Mouse (Mus musculus): ENCODE measurements around the gene Sugp1. TPM values are rescaled to one million over a fixed set of nuclear protein-coding genes. Genes with fewer than 3 reads are reported as not detected.
"Not testable (repeated sequence)": the region's sequence is repeated elsewhere in the genome, so short reads cannot be mapped to it uniquely, and the experiment has no call there.

The Sugp1 gene
- polyA plus RNA-seq, 1 experiment = 37.3 TPM

- no peak overlapping the region for H3K4me3 ChIP-seq (ENCODE audit: low read depth, low read length)
- no peak overlapping the region for H3K9ac ChIP-seq (ENCODE audit: low read depth, poor library complexity, severe bottlenecking)
- no peaks in the 10 kb centered on the region for H3K27me3 ChIP-seq (ENCODE audit: control insufficient read depth, insufficient read depth, low read length, poor library complexity, severe bottlenecking)
- TF ChIP-seq CTCF (IDR thresholded peaks at IDR 0.05; ENCODE audit: low read depth, low read length) (no peak), EP300 (IDR thresholded peaks at IDR 0.05; ENCODE audit: insufficient read depth, low read depth, low read length) (no peak), POLR2A (IDR thresholded peaks at IDR 0.05; ENCODE audit: insufficient read depth, low read length) (no peak)
- H3K9me3 ChIP-seq (replicated peaks; ENCODE audit: control insufficient read depth, insufficient read depth, low read length, poor library complexity, severe bottlenecking) = no peaks in the 10 kb centered on the region
- H3K4me1 ChIP-seq (ENCODE audit: control insufficient read depth, insufficient read depth, low read length) = no peaks in the 10 kb centered on the region
- H3K27ac ChIP-seq (ENCODE audit: insufficient read depth, low read length) = no peak overlapping the region
- H3K36me3 ChIP-seq (ENCODE audit: control insufficient read depth, insufficient read depth, low read length, poor library complexity, severe bottlenecking) = peaks cover 82% of the 10 kb centered on the region
These were observed 16.5 kb upstream of the Sugp1 start for GRCm38 (mm10) chr8:70026151-70026550.

- Histone ChIP-seq H3K36me3 (ENCODE audit: control insufficient read depth, insufficient read depth, low read length, poor library complexity, severe bottlenecking) (peaks cover 49% of the 10 kb centered on the region), H3K4me3 (ENCODE audit: low read depth, low read length) (no peak overlapping the region), H3K27me3 (ENCODE audit: control insufficient read depth, insufficient read depth, low read length, poor library complexity, severe bottlenecking) (no peaks in the 10 kb centered on the region), H3K9me3 (replicated peaks; ENCODE audit: control insufficient read depth, insufficient read depth, low read length, poor library complexity, severe bottlenecking) (no peaks in the 10 kb centered on the region), H3K4me1 (ENCODE audit: control insufficient read depth, insufficient read depth, low read length) (no peaks in the 10 kb centered on the region), H3K9ac (ENCODE audit: low read depth, poor library complexity, severe bottlenecking) (no peak overlapping the region), H3K27ac (ENCODE audit: insufficient read depth, low read length) (no peak overlapping the region)
- TF ChIP-seq CTCF (IDR thresholded peaks at IDR 0.05; ENCODE audit: low read depth, low read length) (no peak), EP300 (IDR thresholded peaks at IDR 0.05; ENCODE audit: insufficient read depth, low read depth, low read length) (no peak), POLR2A (IDR thresholded peaks at IDR 0.05; ENCODE audit: insufficient read depth, low read length) (no peak)
These were observed 12.4 kb upstream of the Sugp1 start for GRCm38 (mm10) chr8:70030255-70030654.

GRCm38 (mm10) chr8:70037994-70038393, 4.6 kb upstream of the Sugp1 start:
- no peaks in the 10 kb centered on the region for H3K27me3 ChIP-seq (ENCODE audit: control insufficient read depth, insufficient read depth, low read length, poor library complexity, severe bottlenecking)
- no peak overlapping the region for H3K4me3 ChIP-seq (ENCODE audit: low read depth, low read length)
- no peak overlapping the region for H3K27ac ChIP-seq (ENCODE audit: insufficient read depth, low read length)
- no peaks in the 10 kb centered on the region for H3K4me1 ChIP-seq (ENCODE audit: control insufficient read depth, insufficient read depth, low read length)
- peaks cover 10% of the 10 kb centered on the region; the same call in 1 of the 2 replicates for H3K36me3 ChIP-seq (ENCODE audit: control insufficient read depth, insufficient read depth, low read length, poor library complexity, severe bottlenecking)
- H3K9ac ChIP-seq (ENCODE audit: low read depth, poor library complexity, severe bottlenecking) = no peak overlapping the region
- no peaks in the 10 kb centered on the region for H3K9me3 ChIP-seq (replicated peaks; ENCODE audit: control insufficient read depth, insufficient read depth, low read length, poor library complexity, severe bottlenecking)
- no peak for TF ChIP-seq POLR2A (IDR thresholded peaks at IDR 0.05; ENCODE audit: insufficient read depth, low read length)
- TF ChIP-seq CTCF (IDR thresholded peaks at IDR 0.05; ENCODE audit: low read depth, low read length) = no peak
- TF ChIP-seq EP300 (IDR thresholded peaks at IDR 0.05; ENCODE audit: insufficient read depth, low read depth, low read length) = no peak

- Histone ChIP-seq H3K9me3 (replicated peaks; ENCODE audit: control insufficient read depth, insufficient read depth, low read length, poor library complexity, severe bottlenecking) (no peaks in the 10 kb centered on the region), H3K9ac (ENCODE audit: low read depth, poor library complexity, severe bottlenecking) (peak overlapping the region; percentile 92), H3K27ac (ENCODE audit: insufficient read depth, low read length) (no peak overlapping the region), H3K36me3 (ENCODE audit: control insufficient read depth, insufficient read depth, low read length, poor library complexity, severe bottlenecking) (peaks cover 7% of the 10 kb centered on the region; the same call in 1 of the 2 replicates), H3K4me3 (ENCODE audit: low read depth, low read length) (peak overlapping the region; percentile 98), H3K4me1 (ENCODE audit: control insufficient read depth, insufficient read depth, low read length) (no peaks in the 10 kb centered on the region), H3K27me3 (ENCODE audit: control insufficient read depth, insufficient read depth, low read length, poor library complexity, severe bottlenecking) (no peaks in the 10 kb centered on the region)
- TF ChIP-seq EP300 (IDR thresholded peaks at IDR 0.05; ENCODE audit: insufficient read depth, low read depth, low read length) (no peak), POLR2A (IDR thresholded peaks at IDR 0.05; ENCODE audit: insufficient read depth, low read length) (no peak), CTCF (IDR thresholded peaks at IDR 0.05; ENCODE audit: low read depth, low read length) (no peak)
These were observed 597 bp upstream of the Sugp1 start for GRCm38 (mm10) chr8:70041885-70042546.

GRCm38 (mm10) chr8:70043996-70044395, 1.4 kb downstream of the Sugp1 start:
- H3K36me3 ChIP-seq (ENCODE audit: control insufficient read depth, insufficient read depth, low read length, poor library complexity, severe bottlenecking) = peaks cover 6% of the 10 kb centered on the region; the same call in 1 of the 2 replicates
- H3K27ac ChIP-seq (ENCODE audit: insufficient read depth, low read length) = no peak overlapping the region
- no peak for TF ChIP-seq CTCF (IDR thresholded peaks at IDR 0.05; ENCODE audit: low read depth, low read length)
- no peak for TF ChIP-seq POLR2A (IDR thresholded peaks at IDR 0.05; ENCODE audit: insufficient read depth, low read length)
- no peak for TF ChIP-seq EP300 (IDR thresholded peaks at IDR 0.05; ENCODE audit: insufficient read depth, low read depth, low read length)
- peak overlapping the region; percentile 92 for H3K9ac ChIP-seq (ENCODE audit: low read depth, poor library complexity, severe bottlenecking)
- H3K4me3 ChIP-seq (ENCODE audit: low read depth, low read length) = no peak overlapping the region
- no peaks in the 10 kb centered on the region for H3K27me3 ChIP-seq (ENCODE audit: control insufficient read depth, insufficient read depth, low read length, poor library complexity, severe bottlenecking)
- no peaks in the 10 kb centered on the region for H3K4me1 ChIP-seq (ENCODE audit: control insufficient read depth, insufficient read depth, low read length)
- no peaks in the 10 kb centered on the region for H3K9me3 ChIP-seq (replicated peaks; ENCODE audit: control insufficient read depth, insufficient read depth, low read length, poor library complexity, severe bottlenecking)

GRCm38 (mm10) chr8:70049662-70050061, 7.0 kb downstream of the Sugp1 start:
- Histone ChIP-seq H3K9me3 (replicated peaks; ENCODE audit: control insufficient read depth, insufficient read depth, low read length, poor library complexity, severe bottlenecking) (no peaks in the 10 kb centered on the region), H3K27ac (ENCODE audit: insufficient read depth, low read length) (no peak overlapping the region), H3K36me3 (ENCODE audit: control insufficient read depth, insufficient read depth, low read length, poor library complexity, severe bottlenecking) (peaks cover 40% of the 10 kb centered on the region), H3K4me3 (ENCODE audit: low read depth, low read length) (no peak overlapping the region), H3K27me3 (ENCODE audit: control insufficient read depth, insufficient read depth, low read length, poor library complexity, severe bottlenecking) (no peaks in the 10 kb centered on the region), H3K4me1 (ENCODE audit: control insufficient read depth, insufficient read depth, low read length) (no peaks in the 10 kb centered on the region), H3K9ac (ENCODE audit: low read depth, poor library complexity, severe bottlenecking) (no peak overlapping the region)
- TF ChIP-seq CTCF (IDR thresholded peaks at IDR 0.05; ENCODE audit: low read depth, low read length) = no peak
- TF ChIP-seq EP300 (IDR thresholded peaks at IDR 0.05; ENCODE audit: insufficient read depth, low read depth, low read length) = no peak
- TF ChIP-seq POLR2A (IDR thresholded peaks at IDR 0.05; ENCODE audit: insufficient read depth, low read length) = no peak

- H3K36me3 ChIP-seq (ENCODE audit: control insufficient read depth, insufficient read depth, low read length, poor library complexity, severe bottlenecking) = peaks cover 45% of the 10 kb centered on the region
- H3K4me1 ChIP-seq (ENCODE audit: control insufficient read depth, insufficient read depth, low read length); H3K27ac ChIP-seq (ENCODE audit: insufficient read depth, low read length); H3K9me3 ChIP-seq (replicated peaks; ENCODE audit: control insufficient read depth, insufficient read depth, low read length, poor library complexity, severe bottlenecking); H3K4me3 ChIP-seq (ENCODE audit: low read depth, low read length); H3K9ac ChIP-seq (ENCODE audit: low read depth, poor library complexity, severe bottlenecking); H3K27me3 ChIP-seq (ENCODE audit: control insufficient read depth, insufficient read depth, low read length, poor library complexity, severe bottlenecking): not testable (repeated sequence)
These were observed 7.8 kb downstream of the Sugp1 start for GRCm38 (mm10) chr8:70050434-70050833.
